ENCODE assay signal across 23 mouse cellular contexts in the genomic region with DNA sequence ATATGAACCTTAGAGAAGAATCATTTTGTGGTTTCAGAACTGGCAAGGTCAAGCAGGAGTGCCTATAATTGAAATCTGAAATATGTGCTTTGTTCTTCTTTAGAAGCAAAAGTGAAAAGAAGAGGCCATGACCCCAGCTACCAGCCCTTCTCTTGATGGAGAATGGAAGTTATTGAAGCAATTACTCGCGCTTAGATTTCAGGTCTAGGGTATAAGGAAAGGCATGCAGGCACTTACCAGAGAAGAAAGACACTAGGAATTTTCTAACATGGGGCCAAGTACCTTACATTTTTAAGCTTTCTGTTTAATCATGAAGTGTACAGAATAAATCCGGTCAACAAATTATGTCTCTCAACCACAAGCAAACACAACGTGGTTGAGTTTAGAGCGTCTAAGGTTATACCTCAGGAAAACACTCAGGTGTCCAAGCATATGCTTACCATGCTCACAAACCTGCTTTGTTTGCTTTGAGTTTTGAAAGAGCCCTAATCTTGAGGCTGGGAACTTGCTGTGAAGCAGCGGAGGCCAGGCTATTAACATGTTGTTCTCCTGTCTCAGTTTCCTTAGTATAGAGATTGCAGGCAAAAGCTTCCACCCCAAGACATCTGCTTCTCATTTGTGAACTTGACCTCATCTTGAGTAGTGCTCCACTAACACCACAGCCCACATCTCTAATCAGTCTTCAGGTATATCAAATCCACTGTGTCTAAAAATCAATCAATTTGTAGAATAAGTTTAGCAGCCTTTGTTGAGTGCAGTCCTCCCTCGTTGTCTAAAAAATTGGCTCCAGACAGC.
A peak's percentile ranks its signal among the peaks of the same experiment; 100 is the strongest.
DNase-seq lines count a peak whose midpoint lies in the region; ATAC-seq and TF ChIP-seq lines count a peak whose summit lies in the region.
"Had no signal": no experiment of that assay in that cellular context is flagged by ENCODE, and none has a peak within 500 bp of the region (broad histone marks: within the 10 kb centered on the region; RNA-seq: fewer than 3 reads in every experiment).

No protein-coding gene starts in this region.

- no peak for ATAC-seq in hindbrain, embryonic 12.5 days (ENCODE audit: low FRiP score)
- ATAC-seq in intestine, postnatal 0 days = no peak
- ATAC-seq: liver, postnatal 0 days; midbrain, embryonic 13.5 days had no signal

- no peak for TF ChIP-seq CTCF in brain, embryonic 14.5 days (IDR thresholded peaks at IDR 0.05; ENCODE audit: borderline replicate concordance, extremely low read depth, insufficient read depth, insufficient read length)
- no peak for TF ChIP-seq CTCF in intestine, postnatal 0 days (IDR thresholded peaks at IDR 0.05; ENCODE audit: low read depth)

- no peak overlapping the region for H3K4me2 ChIP-seq in hindbrain, embryonic 12.5 days (replicated peaks)
- H3K4me2 ChIP-seq in intestine, postnatal 0 days (replicated peaks; ENCODE audit: low read depth) = no peak overlapping the region
- H3K4me2 ChIP-seq: forebrain, embryonic 12.5 days; midbrain, embryonic 13.5 days; neural tube, embryonic 12.5 days had no signal

- peak; percentile 6 for DNase-seq in hindbrain, embryonic 10.5 days (ENCODE audit: low spot score)
- peak; percentile 45 for DNase-seq in brain, embryonic 14.5 days (ENCODE audit: low read depth)
- peak; percentile 49 for DNase-seq in embryonic facial prominence, embryonic 10.5 days (ENCODE audit: low spot score)
- DNase-seq in limb, embryonic 10.5 days (ENCODE audit: low spot score) = peak; percentile 53
- no peak for DNase-seq in left cerebral cortex, postnatal 4 days
- DNase-seq: adrenal gland, postnatal 25 days; cerebellum, adult 18-20 months; cerebellum, postnatal 25 days; gastrocnemius, postnatal 25 days; heart, adult 2 months; heart, postnatal 36 days; kidney, adult 9 months; kidney, postnatal 25 days; liver; liver, postnatal 0 days; right cerebral cortex, postnatal 4 days; thymus, postnatal 25 days had no signal

- intact Hi-C loops in left cerebral cortex, postnatal 4 days (cut with DNase I) = no loop called here

- H3K4me1 ChIP-seq in hindbrain, embryonic 10.5 days (replicated peaks) = peaks cover 8% of the 10 kb centered on the region; the same call in 1 of the 2 replicates
- no peaks in the 10 kb centered on the region for H3K4me1 ChIP-seq in hindbrain, embryonic 12.5 days
- peaks cover 12% of the 10 kb centered on the region; the same call in 1 of the 2 replicates for H3K4me1 ChIP-seq in embryonic facial prominence, embryonic 10.5 days
- peaks cover 11% of the 10 kb centered on the region for H3K4me1 ChIP-seq in limb, embryonic 10.5 days
- no peaks in the 10 kb centered on the region for H3K4me1 ChIP-seq in intestine, postnatal 0 days (replicated peaks; ENCODE audit: control insufficient read depth, insufficient read depth, low read length)
- H3K4me1 ChIP-seq: forebrain, embryonic 12.5 days; midbrain, embryonic 13.5 days; neural tube, embryonic 12.5 days had no signal

- TF ChIP-seq POLR2A in brain, embryonic 14.5 days (IDR thresholded peaks at IDR 0.05; ENCODE audit: borderline replicate concordance, extremely low read depth, insufficient read depth, insufficient read length, poor library complexity, severe bottlenecking) = no peak

- H3K36me3 ChIP-seq in hindbrain, embryonic 10.5 days = no peaks in the 10 kb centered on the region
- H3K36me3 ChIP-seq in hindbrain, embryonic 12.5 days = no peaks in the 10 kb centered on the region
- H3K36me3 ChIP-seq in embryonic facial prominence, embryonic 10.5 days (replicated peaks) = no peaks in the 10 kb centered on the region
- no peaks in the 10 kb centered on the region for H3K36me3 ChIP-seq in limb, embryonic 10.5 days
- H3K36me3 ChIP-seq in intestine, postnatal 0 days (ENCODE audit: control insufficient read depth, insufficient read depth) = no peaks in the 10 kb centered on the region
- H3K36me3 ChIP-seq: forebrain, embryonic 12.5 days; midbrain, embryonic 13.5 days; neural tube, embryonic 12.5 days had no signal

- no peak overlapping the region for H3K4me3 ChIP-seq in hindbrain, embryonic 10.5 days
- H3K4me3 ChIP-seq in hindbrain, embryonic 12.5 days = no peak overlapping the region
- H3K4me3 ChIP-seq in embryonic facial prominence, embryonic 10.5 days = no peak overlapping the region
- H3K4me3 ChIP-seq in limb, embryonic 10.5 days = no peak overlapping the region
- H3K4me3 ChIP-seq in intestine, postnatal 0 days (ENCODE audit: low read depth, low read length) = no peak overlapping the region
- H3K4me3 ChIP-seq: forebrain, embryonic 12.5 days; heart, adult 2 months; midbrain, embryonic 13.5 days; neural tube, embryonic 12.5 days had no signal

- H3K27ac ChIP-seq in hindbrain, embryonic 10.5 days = no peak overlapping the region
- H3K27ac ChIP-seq in hindbrain, embryonic 12.5 days = no peak overlapping the region
- peak overlapping the region; percentile 71 for H3K27ac ChIP-seq in embryonic facial prominence, embryonic 10.5 days (replicated peaks)
- H3K27ac ChIP-seq in limb, embryonic 10.5 days = peak overlapping the region; percentile 61
- no peak overlapping the region for H3K27ac ChIP-seq in intestine, postnatal 0 days (ENCODE audit: low read depth, low read length)
- H3K27ac ChIP-seq: forebrain, embryonic 12.5 days; heart, adult 2 months; midbrain, embryonic 13.5 days; neural tube, embryonic 12.5 days had no signal

- H3K27me3 ChIP-seq in hindbrain, embryonic 10.5 days (ENCODE audit: insufficient read depth, poor library complexity, severe bottlenecking) = no peaks in the 10 kb centered on the region
- no peaks in the 10 kb centered on the region for H3K27me3 ChIP-seq in hindbrain, embryonic 12.5 days
- no peaks in the 10 kb centered on the region for H3K27me3 ChIP-seq in embryonic facial prominence, embryonic 10.5 days (replicated peaks; ENCODE audit: low read depth, poor library complexity, severe bottlenecking)
- H3K27me3 ChIP-seq in limb, embryonic 10.5 days (ENCODE audit: low read depth, poor library complexity, severe bottlenecking) = no peaks in the 10 kb centered on the region
- no peaks in the 10 kb centered on the region for H3K27me3 ChIP-seq in intestine, postnatal 0 days (replicated peaks; ENCODE audit: control insufficient read depth, insufficient read depth, low read length)
- H3K27me3 ChIP-seq: CH12.LX; forebrain, embryonic 12.5 days; midbrain, embryonic 13.5 days; neural tube, embryonic 12.5 days had no signal

- 52% methylated on average over 7 of the region's 7 CpGs for WGBS in hindbrain, embryonic 10.5 days
- 53% methylated on average over 7 of the region's 7 CpGs for WGBS in hindbrain, embryonic 12.5 days
- WGBS in embryonic facial prominence, embryonic 10.5 days = 48% methylated on average over 7 of the region's 7 CpGs
- WGBS in limb, embryonic 10.5 days = 43% methylated on average over 7 of the region's 7 CpGs
- WGBS in intestine, postnatal 0 days = 81% methylated on average over 7 of the region's 7 CpGs

- no peak overlapping the region for H3K9ac ChIP-seq in hindbrain, embryonic 12.5 days
- no peak overlapping the region for H3K9ac ChIP-seq in intestine, postnatal 0 days (ENCODE audit: low read depth, low read length)
- H3K9ac ChIP-seq: forebrain, embryonic 12.5 days; liver, postnatal 0 days; midbrain, embryonic 13.5 days; neural tube, embryonic 12.5 days had no signal

- peaks cover 11% of the 10 kb centered on the region; the same call in 1 of the 2 replicates for H3K9me3 ChIP-seq in hindbrain, embryonic 10.5 days
- no peaks in the 10 kb centered on the region for H3K9me3 ChIP-seq in hindbrain, embryonic 12.5 days (replicated peaks)
- H3K9me3 ChIP-seq in embryonic facial prominence, embryonic 10.5 days = peaks cover 8% of the 10 kb centered on the region; the same call in 1 of the 2 replicates
- no peaks in the 10 kb centered on the region for H3K9me3 ChIP-seq in limb, embryonic 10.5 days (replicated peaks)
- H3K9me3 ChIP-seq in intestine, postnatal 0 days (ENCODE audit: control insufficient read depth) = no peaks in the 10 kb centered on the region
- H3K9me3 ChIP-seq: neural tube, embryonic 12.5 days had no signal

Comparison
In these comparisons a context has a peak if more than half of its experiments do, and no peak if none do; other contexts are left out.
1. H3K27ac ChIP-seq: peak in embryonic facial prominence, embryonic 10.5 days (single experiment) and limb, embryonic 10.5 days (single experiment); none in hindbrain, embryonic 10.5 days (single experiment), hindbrain, embryonic 12.5 days (single experiment) and intestine, postnatal 0 days (single experiment).